Mouse (Mus musculus): ENCODE measurements around the gene Crybg2. TPM values are rescaled to one million over a fixed set of nuclear protein-coding genes. Genes with fewer than 3 reads are reported as not detected.
A peak's percentile ranks its signal among the peaks of the same experiment; 100 is the strongest.

Gene Crybg2
- total and polyA plus RNA-seq, 2 experiments, result 1.4 to 1.6 TPM

GRCm38 (mm10) chr4:134061944-134062446 lies 1.4 kb downstream of the Crybg2 start:
- Histone ChIP-seq H3K9ac (ENCODE audit: low read depth, low read length) (no peak overlapping the region), H3K27me3 (ENCODE audit: control insufficient read depth, insufficient read depth, low read length) (no peaks in the 10 kb centered on the region), H3K27ac (replicated peaks; ENCODE audit: insufficient read depth, low read depth, low read length) (no peak overlapping the region), H3K36me3 (ENCODE audit: control insufficient read depth, insufficient read depth, low read length) (no peaks in the 10 kb centered on the region), H3K79me2 (ENCODE audit: control insufficient read depth, insufficient read depth, low read length) (no peaks in the 10 kb centered on the region), H3K4me3 (ENCODE audit: insufficient read depth, low read depth, low read length) (no peak overlapping the region), H3K4me1 (ENCODE audit: control insufficient read depth, insufficient read depth, low read length) (no peaks in the 10 kb centered on the region; the same call in 1 of the 2 replicates)
- no peak for DNase-seq (ENCODE audit: extremely low read depth, low read depth, low spot score)
- TF ChIP-seq CTCF (IDR thresholded peaks at IDR 0.05; ENCODE audit: low read depth, low read length) (no peak), POLR2A (IDR thresholded peaks at IDR 0.05; ENCODE audit: extremely low read depth, insufficient read depth, low read length) (no peak)
- WGBS, result 73% methylated on average over 8 of the region's 8 CpGs

- no peaks in the 10 kb centered on the region for H3K27me3 ChIP-seq (ENCODE audit: control insufficient read depth, insufficient read depth, low read length)
- no peaks in the 10 kb centered on the region for H3K36me3 ChIP-seq (ENCODE audit: control insufficient read depth, insufficient read depth, low read length)
- no peak overlapping the region for H3K27ac ChIP-seq (replicated peaks; ENCODE audit: insufficient read depth, low read depth, low read length)
- no peaks in the 10 kb centered on the region for H3K79me2 ChIP-seq (ENCODE audit: control insufficient read depth, insufficient read depth, low read length)
- no peak overlapping the region for H3K9ac ChIP-seq (ENCODE audit: low read depth, low read length)
- no peak overlapping the region for H3K4me3 ChIP-seq (ENCODE audit: insufficient read depth, low read depth, low read length)
- DNase-seq (ENCODE audit: extremely low read depth, low read depth, low spot score), result no peak
- no peak for TF ChIP-seq CTCF (IDR thresholded peaks at IDR 0.05; ENCODE audit: low read depth, low read length)
- no peak for TF ChIP-seq POLR2A (IDR thresholded peaks at IDR 0.05; ENCODE audit: extremely low read depth, insufficient read depth, low read length)
- 56% methylated on average over 8 of the region's 8 CpGs for WGBS
- no peaks in the 10 kb centered on the region; the same call in 1 of the 2 replicates for H3K4me1 ChIP-seq (ENCODE audit: control insufficient read depth, insufficient read depth, low read length)
These were observed 1.9 kb downstream of the Crybg2 start for GRCm38 (mm10) chr4:134062561-134062960.

- DNase-seq (ENCODE audit: extremely low read depth, low read depth, low spot score), result no peak
- H3K4me1 ChIP-seq (ENCODE audit: control insufficient read depth, insufficient read depth, low read length), result no peaks in the 10 kb centered on the region; the same call in 1 of the 2 replicates
- H3K79me2 ChIP-seq (ENCODE audit: control insufficient read depth, insufficient read depth, low read length), result no peaks in the 10 kb centered on the region
- H3K4me3 ChIP-seq (ENCODE audit: insufficient read depth, low read depth, low read length), result no peak overlapping the region
- no peaks in the 10 kb centered on the region for H3K27me3 ChIP-seq (ENCODE audit: control insufficient read depth, insufficient read depth, low read length)
- H3K36me3 ChIP-seq (ENCODE audit: control insufficient read depth, insufficient read depth, low read length), result no peaks in the 10 kb centered on the region
- H3K27ac ChIP-seq (replicated peaks; ENCODE audit: insufficient read depth, low read depth, low read length), result no peak overlapping the region
- H3K9ac ChIP-seq (ENCODE audit: low read depth, low read length), result no peak overlapping the region
- WGBS, result 57% methylated on average over 23 of the region's 23 CpGs
- TF ChIP-seq CTCF (IDR thresholded peaks at IDR 0.05; ENCODE audit: low read depth, low read length), result no peak
- TF ChIP-seq POLR2A (IDR thresholded peaks at IDR 0.05; ENCODE audit: extremely low read depth, insufficient read depth, low read length), result no peak
These were observed 4.9 kb downstream of the Crybg2 start for GRCm38 (mm10) chr4:134065431-134066004.

GRCm38 (mm10) chr4:134067383-134067782 lies 6.8 kb downstream of the Crybg2 start:
- Histone ChIP-seq H3K36me3 (ENCODE audit: control insufficient read depth, insufficient read depth, low read length) (no peaks in the 10 kb centered on the region), H3K4me1 (ENCODE audit: control insufficient read depth, insufficient read depth, low read length) (no peaks in the 10 kb centered on the region; the same call in 1 of the 2 replicates), H3K4me3 (ENCODE audit: insufficient read depth, low read depth, low read length) (no peak overlapping the region), H3K9ac (ENCODE audit: low read depth, low read length) (no peak overlapping the region), H3K27ac (replicated peaks; ENCODE audit: insufficient read depth, low read depth, low read length) (no peak overlapping the region), H3K79me2 (ENCODE audit: control insufficient read depth, insufficient read depth, low read length) (no peaks in the 10 kb centered on the region), H3K27me3 (ENCODE audit: control insufficient read depth, insufficient read depth, low read length) (no peaks in the 10 kb centered on the region)
- peak; percentile 61 for DNase-seq (ENCODE audit: extremely low read depth, low read depth, low spot score)
- WGBS, result 44% methylated on average over 8 of the region's 8 CpGs
- TF ChIP-seq POLR2A (IDR thresholded peaks at IDR 0.05; ENCODE audit: extremely low read depth, insufficient read depth, low read length) (no peak), CTCF (IDR thresholded peaks at IDR 0.05; ENCODE audit: low read depth, low read length) (no peak)

- H3K4me1 ChIP-seq (ENCODE audit: control insufficient read depth, insufficient read depth, low read length), result no peaks in the 10 kb centered on the region
- DNase-seq (ENCODE audit: extremely low read depth, low read depth, low spot score), result no peak
- H3K27me3 ChIP-seq (ENCODE audit: control insufficient read depth, insufficient read depth, low read length), result no peaks in the 10 kb centered on the region
- H3K36me3 ChIP-seq (ENCODE audit: control insufficient read depth, insufficient read depth, low read length), result no peaks in the 10 kb centered on the region
- H3K27ac ChIP-seq (replicated peaks; ENCODE audit: insufficient read depth, low read depth, low read length), result no peak overlapping the region
- H3K9ac ChIP-seq (ENCODE audit: low read depth, low read length), result no peak overlapping the region
- H3K4me3 ChIP-seq (ENCODE audit: insufficient read depth, low read depth, low read length), result no peak overlapping the region
- TF ChIP-seq CTCF (IDR thresholded peaks at IDR 0.05; ENCODE audit: low read depth, low read length), result no peak
- TF ChIP-seq POLR2A (IDR thresholded peaks at IDR 0.05; ENCODE audit: extremely low read depth, insufficient read depth, low read length), result no peak
- H3K79me2 ChIP-seq (ENCODE audit: control insufficient read depth, insufficient read depth, low read length), result no peaks in the 10 kb centered on the region
- WGBS, result 82% methylated on average over 7 of the region's 7 CpGs
These were observed 7.4 kb downstream of the Crybg2 start for GRCm38 (mm10) chr4:134067833-134068544.
